Mouse (Mus musculus) G1E (cell line): ENCODE data around the gene Clcn2. TPM values are rescaled to one million over a fixed set of nuclear protein-coding genes. Genes with fewer than 3 reads are reported as not detected.

Experiments used
- ATAC-seq: 2 replicates; pipeline ENCODE4 v1.8.0; 2016; ENCODE audit warnings: mild to moderate bottlenecking; ENCODE audit not compliant: insufficient number of reproducible peaks, poor library complexity, low FRiP score, severe bottlenecking; ENCODE audit errors: extremely low read depth
- DNase-seq: peaks from one replicate; pipeline ENCODE4 v3.0.0; 2012; ENCODE audit warnings: low spot score
- H3K27me3 ChIP-seq: 2 replicates; pipeline ENCODE4 v1.6.1; 2012; ENCODE audit warnings: mild to moderate bottlenecking, low read length, inconsistent platforms; ENCODE audit not compliant: insufficient read depth
- H3K36me3 ChIP-seq: replicated peaks from 2 replicates; pipeline ENCODE3; 2012; ENCODE audit warnings: mild to moderate bottlenecking, inconsistent platforms
- H3K4me1 ChIP-seq: 2 replicates; pipeline ENCODE4 v1.6.1; 2012; ENCODE audit warnings: low read depth, low read length, inconsistent platforms, mixed read lengths; ENCODE audit not compliant: insufficient read depth
- H3K4me3 ChIP-seq: 2 replicates; pipeline ENCODE4 v1.5.1; 2012; ENCODE audit warnings: low read depth, mild to moderate bottlenecking, inconsistent platforms, low read length, moderate library complexity, mixed read lengths
- H3K9me3 ChIP-seq: replicated peaks from 2 replicates; pipeline ENCODE4 v1.6.1; 2012; ENCODE audit warnings: inconsistent platforms
- CTCF ChIP-seq: IDR thresholded peaks from 2 replicates; pipeline ENCODE4 v1.5.1; 2012; ENCODE audit warnings: low read depth, low read length, inconsistent platforms, mixed read lengths
- GATA1 ChIP-seq: IDR thresholded peaks from 2 replicates; pipeline ENCODE4 v1.6.1; 2012; ENCODE audit warnings: borderline replicate concordance, low read length, inconsistent platforms, mixed read lengths
- GATA2 ChIP-seq: IDR thresholded peaks from 2 replicates; pipeline ENCODE4 v1.6.1; 2012; ENCODE audit warnings: low read depth, low read length, inconsistent platforms, borderline replicate concordance
- POLR2AphosphoS5 ChIP-seq: IDR thresholded peaks from 2 replicates; pipeline ENCODE4 v1.6.1; 2012; ENCODE audit warnings: low read depth, low read length, inconsistent platforms; ENCODE audit not compliant: insufficient replicate concordance
- TAL1 ChIP-seq: conservative IDR thresholded peaks from 2 replicates; pipeline ENCODE4 v1.6.1; 2012; ENCODE audit warnings: low read depth, low read length, inconsistent platforms, mixed read lengths
- polyA plus RNA-seq: library from polyadenylated mRNA; stranded (reverse); fragments of >175 nt; gene quantifications from 2 replicates; pipeline ENCODE4 v1.2.3, GENCODE M21; 2012
- total RNA-seq, 2 experiments: library from RNA; stranded (forward) in 1 of 2; stranded (reverse) in 1 of 2; fragments of 200-1000 nt in 1 of 2; fragments of >200 nt in 1 of 2; fragmentation: Nextera tagmentation in 1 of 2; gene quantifications; 2 replicates each; pipeline ENCODE4 v1.2.3; 2014 to 2017

Gene Clcn2
- total and polyA plus RNA-seq, 3 experiments, result 16.4 to 55.5 (median 25.8) TPM

- Histone ChIP-seq H3K27me3 (peaks cover 34% of the 10 kb centered on the region), H3K36me3 (no peaks in the 10 kb centered on the region), H3K4me1 (peaks cover 2% of the 10 kb centered on the region; the same call in 1 of the 2 replicates), H3K9me3 (no peaks in the 10 kb centered on the region), H3K4me3 (no peak overlapping the region)
- ATAC-seq (no peak), DNase-seq (no peak)
- TF ChIP-seq GATA2 (no peak), GATA1 (no peak), POLR2AphosphoS5 (no peak), TAL1 (no peak)
Observed at GRCm38 (mm10) chr16:20746641-20747040, 29.1 kb upstream of the Clcn2 start.

- Histone ChIP-seq H3K27me3 (peaks cover 64% of the 10 kb centered on the region), H3K9me3 (no peaks in the 10 kb centered on the region), H3K36me3 (no peaks in the 10 kb centered on the region), H3K4me3 (no peak overlapping the region), H3K4me1 (no peaks in the 10 kb centered on the region)
- ATAC-seq (no peak), DNase-seq (no peak)
- TF ChIP-seq CTCF, result no peak
- no peak for TF ChIP-seq GATA1
- no peak for TF ChIP-seq TAL1
- TF ChIP-seq GATA2, result no peak
- no peak for TF ChIP-seq POLR2AphosphoS5
Observed at GRCm38 (mm10) chr16:20739845-20740244, 22.3 kb upstream of the Clcn2 start.

- no peak for DNase-seq
- peaks cover 3% of the 10 kb centered on the region; the same call in 1 of the 2 replicates for H3K4me1 ChIP-seq
- H3K4me3 ChIP-seq, result no peak overlapping the region
- no peak for ATAC-seq
- H3K36me3 ChIP-seq, result no peaks in the 10 kb centered on the region
- H3K27me3 ChIP-seq, result peaks cover 79% of the 10 kb centered on the region
- no peaks in the 10 kb centered on the region for H3K9me3 ChIP-seq
- TF ChIP-seq TAL1 (no peak), GATA2 (no peak), GATA1 (no peak), CTCF (no peak), POLR2AphosphoS5 (no peak)
Observed at GRCm38 (mm10) chr16:20736823-20737222, 19.3 kb upstream of the Clcn2 start.

- DNase-seq, result no peak
- Histone ChIP-seq H3K4me1 (peaks cover 3% of the 10 kb centered on the region; the same call in 1 of the 2 replicates), H3K36me3 (no peaks in the 10 kb centered on the region), H3K9me3 (no peaks in the 10 kb centered on the region), H3K27me3 (peaks cover 80% of the 10 kb centered on the region), H3K4me3 (no peak overlapping the region)
- ATAC-seq, result no peak
- TF ChIP-seq GATA2, result no peak
- no peak for TF ChIP-seq CTCF
- no peak for TF ChIP-seq GATA1
- TF ChIP-seq POLR2AphosphoS5, result no peak
- no peak for TF ChIP-seq TAL1
Observed at GRCm38 (mm10) chr16:20736168-20736567, 18.6 kb upstream of the Clcn2 start.

GRCm38 (mm10) chr16:20735651-20736050 is 18.1 kb upstream of the Clcn2 start:
- no peak for DNase-seq
- Histone ChIP-seq H3K27me3 (peaks cover 82% of the 10 kb centered on the region), H3K9me3 (no peaks in the 10 kb centered on the region), H3K4me1 (peaks cover 3% of the 10 kb centered on the region; the same call in 1 of the 2 replicates), H3K36me3 (no peaks in the 10 kb centered on the region), H3K4me3 (no peak overlapping the region)
- TF ChIP-seq POLR2AphosphoS5, result no peak
- TF ChIP-seq GATA2, result no peak
- TF ChIP-seq TAL1, result no peak
- no peak for ATAC-seq

- H3K36me3 ChIP-seq, result no peaks in the 10 kb centered on the region
- H3K27me3 ChIP-seq, result peaks cover 89% of the 10 kb centered on the region
- H3K4me1 ChIP-seq, result peaks cover 3% of the 10 kb centered on the region; the same call in 1 of the 2 replicates
- no peak within 1 kb of the TSS for H3K4me3 ChIP-seq
- H3K9me3 ChIP-seq, result no peaks in the 10 kb centered on the region
- no peak for TF ChIP-seq CTCF
- TF ChIP-seq TAL1, result no peak
- TF ChIP-seq GATA2, result no peak
- no peak for TF ChIP-seq POLR2AphosphoS5
- no peak for TF ChIP-seq GATA1
- no peak for DNase-seq
- no peak for ATAC-seq
Observed at GRCm38 (mm10) chr16:20733731-20734730, 16.5 kb upstream of the Clcn2 start, which contains the start of gene Thpo. Gene Thpo, minus strand, starts transcription at chr16:20734511.
